Mouse (Mus musculus) kidney, embryonic 14.5 days (tissue): ENCODE results near the gene Fdx1l. TPM values are rescaled to one million over a fixed set of nuclear protein-coding genes. Genes with fewer than 3 reads are reported as not detected.

Experiments
- ATAC-seq: fragments of 200-750 bp; cut with Nextera tagmentation; 2 replicates; pipeline ENCODE4 v1.8.0; 2017; ENCODE audit warnings: moderate number of reproducible peaks, mild to moderate bottlenecking, moderate TSS enrichment, moderate library complexity; ENCODE audit not compliant: low FRiP score, low TSS enrichment
- H3K27ac ChIP-seq: fragments of 300-500 bp; sonication (generic); 2 replicates; pipeline ENCODE4 v1.5.1; 2014; ENCODE audit warnings: low read depth, mild to moderate bottlenecking, low read length, moderate library complexity, mixed read lengths
- H3K27me3 ChIP-seq: fragments of 300-500 bp; sonication (generic); 2 replicates; pipeline ENCODE4 v1.6.1; 2014; ENCODE audit warnings: mild to moderate bottlenecking, low read length; ENCODE audit not compliant: control insufficient read depth, insufficient read depth
- H3K36me3 ChIP-seq: fragments of 300-500 bp; sonication (generic); 2 replicates; pipeline ENCODE4 v1.6.1; 2014; ENCODE audit warnings: low read length, mixed read lengths; ENCODE audit not compliant: control insufficient read depth, insufficient read depth
- H3K4me1 ChIP-seq: fragments of 300-500 bp; sonication (generic); 2 replicates; pipeline ENCODE4 v1.6.1; 2014; ENCODE audit warnings: low read length, mixed read lengths; ENCODE audit not compliant: control insufficient read depth, insufficient read depth
- H3K4me2 ChIP-seq: fragments of 300-500 bp; sonication (generic); replicated peaks from 2 replicates; pipeline ENCODE4 v1.6.1; 2014; ENCODE audit warnings: low read depth, mild to moderate bottlenecking, low read length
- H3K4me3 ChIP-seq: fragments of 300-500 bp; sonication (generic); 2 replicates; pipeline ENCODE4 v1.5.1; 2014; ENCODE audit warnings: mild to moderate bottlenecking, low read length
- H3K9ac ChIP-seq: fragments of 300-500 bp; sonication (generic); 2 replicates; pipeline ENCODE4 v1.6.1; 2014; ENCODE audit warnings: low read depth, mild to moderate bottlenecking, low read length, moderate library complexity
- H3K9me3 ChIP-seq: fragments of 300-500 bp; sonication (generic); 2 replicates; pipeline ENCODE4 v1.6.1; 2016; ENCODE audit warnings: low read length; ENCODE audit not compliant: control insufficient read depth
- WGBS: fragments of 180-500 bp; shearing (Covaris S2); extraction: QIAGEN DNeasy Blood & Tissue Kit; methylation state at CpG from one replicate; pipeline ENCODE4 v1.1.7; 2014; 5-methylcytosine and 5-hydroxymethylcytosine counted together
- polyA plus RNA-seq: library from polyadenylated mRNA; unstranded; fragments of >200 nt; fragmentation: Nextera tagmentation; extraction: Ambion mirVana; gene quantifications from 2 replicates; pipeline ENCODE4 v1.2.1, GENCODE M21; 2014

Gene Fdx1l
- polyA plus RNA-seq: 62.6 and 82.3 TPM in 2 replicates

DNA sequence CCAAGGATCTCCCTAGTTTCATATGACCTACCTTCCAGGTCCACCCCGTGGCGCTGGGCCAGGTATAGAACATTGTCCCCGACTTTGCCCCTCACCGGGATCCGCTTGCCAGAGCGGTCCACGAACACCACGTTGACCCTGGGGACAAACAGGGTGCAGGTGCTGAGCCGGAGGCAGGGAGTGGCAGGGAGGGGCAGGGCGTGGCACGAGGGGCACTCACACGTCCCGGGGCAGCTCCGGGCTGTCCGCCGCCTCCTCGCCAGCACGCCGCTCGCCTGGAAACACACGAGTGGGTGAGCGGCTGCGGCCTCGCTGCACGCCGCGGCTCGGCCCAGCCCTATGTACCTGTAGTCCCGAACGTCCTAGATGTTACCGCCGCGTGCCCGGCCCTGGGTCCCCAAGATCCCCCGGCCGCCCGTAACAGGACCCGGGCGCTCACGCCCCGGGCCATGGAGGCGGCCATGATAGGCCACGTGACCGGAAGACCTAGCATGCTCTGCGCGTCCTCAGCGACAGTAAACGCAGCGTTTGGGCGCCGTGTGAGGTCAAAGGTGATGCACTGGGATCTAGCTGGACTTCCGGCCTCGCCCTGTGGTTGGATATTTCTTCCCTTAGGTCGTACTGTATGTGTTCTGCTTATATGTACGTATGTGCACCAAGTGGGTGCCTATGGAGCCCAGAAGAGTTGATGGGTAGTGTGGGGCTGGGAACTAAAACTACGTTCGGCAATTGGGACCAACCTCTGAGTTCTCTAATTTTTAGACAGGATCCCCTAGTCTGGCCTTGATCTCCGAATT lies at the start of gene Fdx1l, which contains the start of gene Gm49373:
Gene Fdx1l, minus strand, starts transcription at position 571 of the 797 bp plus-strand sequence.
Gene Gm49373, minus strand, starts transcription at position 53 of the 797 bp plus-strand sequence.
- peak within 1 kb of the TSS; percentile 63 for H3K4me2 ChIP-seq
- peak within 1 kb of the TSS; percentile 70 for H3K4me3 ChIP-seq
- peak; percentile 95 for ATAC-seq
- no peaks in the 10 kb centered on the region for H3K27me3 ChIP-seq
- H3K9ac ChIP-seq: peak within 1 kb of the TSS; percentile 82
- H3K4me1 ChIP-seq: peaks cover 6% of the 10 kb centered on the region; the same call in 1 of the 2 replicates
- WGBS: 3% methylated on average over 58 of the region's 58 CpGs
- H3K27ac ChIP-seq: peak within 1 kb of the TSS; percentile 49; the same call in 1 of the 2 replicates
- peaks cover 44% of the 10 kb centered on the region for H3K36me3 ChIP-seq
- no peaks in the 10 kb centered on the region for H3K9me3 ChIP-seq

DNA sequence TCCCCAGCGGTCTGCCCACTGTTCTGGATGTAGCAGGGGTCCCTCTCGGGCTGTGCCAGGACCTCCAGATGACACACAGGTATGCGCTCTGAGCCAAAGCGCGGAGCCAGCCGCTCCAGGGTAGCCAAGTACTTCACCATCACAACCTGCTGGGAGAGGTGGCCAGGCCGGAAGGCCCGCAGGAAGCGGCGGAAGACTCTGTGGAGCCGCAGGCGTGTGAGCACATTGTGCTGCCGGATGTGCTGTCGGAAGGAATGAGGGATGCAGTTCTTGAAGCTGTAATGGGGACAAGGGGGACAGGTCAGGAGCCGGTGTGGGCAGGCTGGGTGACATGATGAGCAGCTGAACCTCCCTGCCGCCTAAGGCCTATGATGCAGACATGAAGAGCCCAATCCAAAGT lies 48.1 kb upstream of the Fdx1l start:
- Histone ChIP-seq H3K4me3 (no peak overlapping the region), H3K9me3 (no peaks in the 10 kb centered on the region), H3K27ac (no peak overlapping the region), H3K9ac (no peak overlapping the region), H3K36me3 (peaks cover 18% of the 10 kb centered on the region), H3K4me1 (no peaks in the 10 kb centered on the region), H3K4me2 (no peak overlapping the region), H3K27me3 (no peaks in the 10 kb centered on the region)
- no peak for ATAC-seq
- 90% methylated on average over 16 of the region's 16 CpGs for WGBS

DNA sequence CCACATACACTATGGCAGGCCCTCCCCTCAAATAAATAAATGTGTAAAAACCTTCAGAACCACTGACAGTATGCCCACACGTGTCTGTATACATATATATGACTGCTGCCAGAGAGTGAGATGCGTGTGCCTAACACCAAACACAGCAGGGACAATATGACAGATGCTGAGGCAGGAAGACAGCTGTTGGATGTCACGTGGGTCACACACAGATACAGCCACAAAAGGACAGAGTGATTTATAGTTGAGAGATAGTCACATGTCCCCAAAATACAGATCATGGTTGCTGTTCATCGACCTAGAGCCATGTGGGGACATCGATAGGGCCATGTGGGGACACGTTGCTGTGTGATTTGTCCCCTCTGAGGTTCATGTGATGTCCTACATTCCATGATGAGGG lies 43.7 kb upstream of the Fdx1l start:
- Histone ChIP-seq H3K36me3 (peaks cover 5% of the 10 kb centered on the region; the same call in 1 of the 2 replicates), H3K4me1 (no peaks in the 10 kb centered on the region), H3K9ac (no peak overlapping the region), H3K27ac (no peak overlapping the region), H3K4me2 (no peak overlapping the region), H3K9me3 (no peaks in the 10 kb centered on the region), H3K4me3 (no peak overlapping the region), H3K27me3 (no peaks in the 10 kb centered on the region)
- WGBS: 74% methylated on average over 6 of the region's 6 CpGs
- no peak for ATAC-seq

DNA sequence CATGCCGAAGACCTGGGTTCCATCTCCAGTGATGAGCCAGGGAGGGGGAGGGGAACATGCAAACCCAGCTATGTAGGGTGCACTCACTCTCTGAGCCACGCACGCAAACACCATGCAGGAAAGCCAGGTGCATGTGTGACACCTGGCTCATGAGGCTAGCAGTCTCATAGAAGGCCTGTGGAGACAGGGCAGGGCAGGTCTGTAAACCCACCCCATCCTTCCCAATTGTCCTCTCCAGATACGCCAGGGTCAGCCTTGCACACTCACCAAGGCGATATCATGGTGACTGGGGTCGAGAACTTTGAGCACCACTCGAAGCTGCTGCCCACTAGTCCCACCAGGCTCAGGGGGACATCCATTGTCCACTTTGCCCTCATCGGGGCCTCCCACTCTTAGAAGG lies 41.7 kb upstream of the Fdx1l start:
- Histone ChIP-seq H3K27ac (no peak overlapping the region), H3K4me3 (no peak overlapping the region), H3K9ac (no peak overlapping the region), H3K4me2 (no peak overlapping the region), H3K4me1 (no peaks in the 10 kb centered on the region), H3K36me3 (peaks cover 3% of the 10 kb centered on the region; the same call in 1 of the 2 replicates), H3K27me3 (no peaks in the 10 kb centered on the region), H3K9me3 (no peaks in the 10 kb centered on the region)
- ATAC-seq: no peak
- WGBS: 95% methylated on average over 8 of the region's 8 CpGs

DNA sequence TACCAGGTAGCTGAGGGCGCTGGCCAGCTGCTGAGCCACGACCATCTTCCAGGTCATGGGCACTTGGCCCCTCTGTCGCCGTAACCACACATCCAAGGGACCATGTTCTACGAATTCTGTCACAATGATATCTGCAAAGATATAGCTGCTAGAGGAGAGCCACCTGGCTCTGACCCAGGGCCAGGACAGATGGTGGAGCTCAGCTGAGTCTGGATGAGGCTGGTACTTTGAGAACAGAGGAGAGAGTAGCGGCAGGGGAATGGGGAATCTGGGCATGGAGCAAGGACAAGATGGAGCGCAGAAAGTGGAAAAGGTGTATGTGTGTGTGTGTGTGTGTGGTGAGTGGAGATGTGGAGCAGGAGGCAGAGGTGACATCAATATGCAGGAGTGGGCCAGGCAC lies 40.8 kb upstream of the Fdx1l start:
- no peaks in the 10 kb centered on the region for H3K9me3 ChIP-seq
- H3K4me1 ChIP-seq: no peaks in the 10 kb centered on the region
- H3K4me3 ChIP-seq: no peak overlapping the region
- WGBS: 90% methylated on average over 7 of the region's 7 CpGs
- H3K9ac ChIP-seq: no peak overlapping the region
- H3K27me3 ChIP-seq: no peaks in the 10 kb centered on the region
- no peaks in the 10 kb centered on the region; the same call in 1 of the 2 replicates for H3K36me3 ChIP-seq
- no peak overlapping the region for H3K4me2 ChIP-seq
- H3K27ac ChIP-seq: no peak overlapping the region
- ATAC-seq: no peak

DNA sequence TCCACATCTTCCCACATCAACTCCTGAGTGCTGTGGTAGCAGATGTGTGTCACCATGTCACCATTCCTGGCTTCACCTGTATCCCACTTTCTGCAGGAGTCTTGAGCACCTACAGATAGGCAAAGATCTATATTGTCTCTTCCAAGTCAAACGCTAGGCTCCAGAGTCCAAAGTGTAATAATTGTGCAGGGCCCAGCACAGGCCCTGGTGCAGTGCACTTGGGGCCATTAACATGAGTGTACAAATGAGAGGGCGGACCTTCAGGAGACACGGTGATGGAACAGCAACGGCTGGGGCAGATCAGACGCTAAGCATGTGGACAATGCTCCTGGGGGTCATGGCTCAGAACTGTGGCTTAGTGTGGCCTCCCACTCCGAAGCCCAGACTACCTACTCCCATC lies 40.3 kb upstream of the Fdx1l start:
- H3K4me2 ChIP-seq: no peak overlapping the region
- WGBS: 78% methylated on average over 6 of the region's 6 CpGs

DNA sequence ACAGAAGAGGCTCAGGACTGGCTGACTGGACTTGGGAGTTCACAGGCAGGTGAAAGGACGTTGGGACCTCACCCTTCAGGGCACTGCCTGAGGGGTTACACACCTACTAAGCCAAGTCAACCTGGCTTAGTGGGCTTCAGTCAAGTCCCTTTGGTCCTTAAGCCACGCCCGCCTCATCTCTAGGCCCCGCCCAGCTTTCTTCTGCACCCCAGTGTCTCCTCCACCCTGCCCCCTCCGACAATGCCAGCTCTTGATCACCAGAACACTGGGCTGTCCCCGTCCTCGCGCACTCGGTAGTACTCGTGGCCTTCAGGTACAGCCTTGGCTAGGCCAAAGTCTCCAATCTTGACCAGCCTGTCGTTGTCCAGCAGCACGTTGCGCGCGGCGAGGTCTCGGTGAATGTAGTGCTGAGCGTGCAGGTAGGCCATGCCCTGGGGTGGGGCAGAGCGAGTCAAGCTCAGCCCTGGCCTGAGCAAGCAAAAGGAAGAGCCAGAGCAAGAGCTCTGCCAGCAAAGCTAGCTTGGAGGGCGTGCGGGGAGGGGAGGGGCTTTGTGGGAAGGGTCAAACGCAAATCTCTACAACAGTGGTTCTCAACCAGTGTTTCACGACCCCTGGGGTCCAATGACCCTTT lies 34.3 kb upstream of the Fdx1l start:
- peak; percentile 11; the same call in 1 of the 2 replicates for ATAC-seq
- 48% methylated on average over 23 of the region's 23 CpGs for WGBS

More for the DNA sequence above, 40.3 kb upstream of the Fdx1l start:
- Histone ChIP-seq H3K27me3 (no peaks in the 10 kb centered on the region), H3K4me1 (no peaks in the 10 kb centered on the region), H3K36me3 (peaks cover 3% of the 10 kb centered on the region; the same call in 1 of the 2 replicates), H3K27ac (no peak overlapping the region), H3K9ac (no peak overlapping the region), H3K9me3 (no peaks in the 10 kb centered on the region), H3K4me3 (no peak overlapping the region)
- no peak for ATAC-seq

DNA sequence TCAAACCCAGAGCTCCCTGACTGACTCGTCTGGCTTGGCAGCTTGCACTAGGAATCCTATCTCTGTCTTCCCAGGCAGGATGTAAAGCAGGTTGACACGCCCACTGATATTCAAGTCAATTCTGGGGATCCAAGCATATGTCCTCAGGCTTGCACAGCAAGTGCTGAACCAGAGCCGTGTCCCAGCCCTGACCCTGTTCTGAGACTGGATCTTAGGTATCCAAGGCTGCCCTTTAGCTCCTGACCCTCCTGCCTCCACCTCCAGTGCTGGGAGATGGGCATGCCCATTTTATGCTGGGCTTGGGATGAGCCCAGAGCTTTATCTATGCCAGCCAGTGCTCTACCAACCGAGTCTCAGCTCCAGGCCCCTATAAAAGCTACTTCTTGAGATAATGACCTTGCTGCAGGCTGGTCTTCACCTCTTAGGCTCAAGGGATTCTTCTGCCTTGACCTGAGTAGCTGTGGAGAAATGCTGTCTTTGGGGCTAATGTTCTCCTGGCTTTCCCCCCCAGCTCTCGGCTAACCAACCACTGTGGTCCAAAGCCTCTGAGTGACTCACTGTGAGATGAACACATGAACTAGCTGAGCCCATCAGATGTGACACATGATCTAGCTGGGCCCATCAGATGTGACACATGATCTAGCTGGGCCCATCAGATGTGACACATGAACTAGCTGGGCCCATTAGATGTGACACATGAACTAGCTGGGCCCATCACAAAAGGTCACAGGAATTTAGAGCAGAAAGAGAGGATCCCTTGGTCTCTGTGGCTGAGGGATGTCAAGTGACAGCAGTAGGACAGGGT lies 32.5 kb upstream of the Fdx1l start:
- WGBS: 75% methylated on average over 5 of the region's 5 CpGs
- H3K9ac ChIP-seq: no peak overlapping the region
- peaks cover 6% of the 10 kb centered on the region; the same call in 1 of the 2 replicates for H3K36me3 ChIP-seq
- no peak for ATAC-seq
- H3K27ac ChIP-seq: no peak overlapping the region
- no peak overlapping the region for H3K4me2 ChIP-seq
- H3K4me1 ChIP-seq: no peaks in the 10 kb centered on the region
- no peaks in the 10 kb centered on the region for H3K9me3 ChIP-seq
- H3K27me3 ChIP-seq: no peaks in the 10 kb centered on the region
- H3K4me3 ChIP-seq: no peak overlapping the region

More for the DNA sequence above, 34.3 kb upstream of the Fdx1l start:
- Histone ChIP-seq H3K9me3 (no peaks in the 10 kb centered on the region), H3K9ac (no peak overlapping the region), H3K4me3 (no peak overlapping the region), H3K27ac (no peak overlapping the region), H3K4me2 (no peak overlapping the region), H3K36me3 (peaks cover 6% of the 10 kb centered on the region; the same call in 1 of the 2 replicates), H3K27me3 (no peaks in the 10 kb centered on the region), H3K4me1 (no peaks in the 10 kb centered on the region)
